Mouse (Mus musculus) liver, adult 2 months (tissue): ENCODE results near the gene Rap1gap2. TPM values are rescaled to one million over a fixed set of nuclear protein-coding genes. Genes with fewer than 3 reads are reported as not detected.

ENCODE experiments used
- DNase-seq: peaks from one replicate; pipeline ENCODE4 v3.0.0-alpha.2; 2011; ENCODE audit warnings: low read depth, low spot score; ENCODE audit errors: extremely low read depth
- H3K27ac ChIP-seq: fragments of 200-500 bp; replicated peaks from 2 replicates; pipeline ENCODE4 v1.5.1; 2012; ENCODE audit warnings: low read depth, mild to moderate bottlenecking, control low read depth, inconsistent platforms, low read length; ENCODE audit not compliant: insufficient read depth
- H3K27me3 ChIP-seq: fragments of 200-500 bp; 2 replicates; pipeline ENCODE4 v1.6.1; 2012; ENCODE audit warnings: mild to moderate bottlenecking, moderate library complexity, low read length, inconsistent platforms; ENCODE audit not compliant: control insufficient read depth, insufficient read depth
- H3K36me3 ChIP-seq: fragments of 200-500 bp; 2 replicates; pipeline ENCODE4 v1.6.1; 2012; ENCODE audit warnings: low read length, inconsistent platforms; ENCODE audit not compliant: control insufficient read depth, insufficient read depth
- H3K4me1 ChIP-seq: fragments of 200-500 bp; 2 replicates; pipeline ENCODE4 v1.6.1; 2011; ENCODE audit warnings: low read length; ENCODE audit not compliant: control insufficient read depth, insufficient read depth
- H3K4me3 ChIP-seq: fragments of 200-500 bp; 2 replicates; pipeline ENCODE4 v1.5.1; 2011; ENCODE audit warnings: low read depth, mild to moderate bottlenecking, control low read depth, low read length, moderate library complexity; ENCODE audit not compliant: insufficient read depth
- H3K79me2 ChIP-seq: fragments of 200-500 bp; 2 replicates; pipeline ENCODE4 v1.6.1; 2012; ENCODE audit warnings: inconsistent platforms, mild to moderate bottlenecking, low read length, moderate library complexity; ENCODE audit not compliant: control insufficient read depth, insufficient read depth
- H3K9ac ChIP-seq: fragments of 200-500 bp; 2 replicates; pipeline ENCODE4 v1.6.1; 2012; ENCODE audit warnings: low read depth, mild to moderate bottlenecking, control low read depth, inconsistent platforms, low read length
- CTCF ChIP-seq: fragments of 200-500 bp; IDR thresholded peaks from 2 replicates; pipeline ENCODE4 v1.5.1; 2011; ENCODE audit warnings: low read depth, low read length, control low read depth
- POLR2A ChIP-seq: fragments of 200-500 bp; IDR thresholded peaks from 2 replicates; pipeline ENCODE4 v1.6.1; 2011; ENCODE audit warnings: low read length, control low read depth; ENCODE audit not compliant: insufficient read depth; ENCODE audit errors: extremely low read depth
- WGBS: fragments of 180-500 bp; shearing (Covaris S2); methylation state at CpG from one replicate; pipeline ENCODE4 v1.1.7; 2018; 5-methylcytosine and 5-hydroxymethylcytosine counted together
- polyA plus RNA-seq: library from polyadenylated mRNA; depleted of rRNA; stranded (reverse); fragments of >200 nt; gene quantifications from 2 replicates; pipeline ENCODE4 v1.2.3, GENCODE M21; 2012
- total RNA-seq: library from RNA; depleted of rRNA; stranded (reverse); fragments of >200 nt; gene quantifications from 2 replicates; pipeline ENCODE4 v1.2.3, GENCODE M21; 2014

Rap1gap2 gene
- total and polyA plus RNA-seq, 2 experiments: 0.46 to 0.48 TPM

DNA sequence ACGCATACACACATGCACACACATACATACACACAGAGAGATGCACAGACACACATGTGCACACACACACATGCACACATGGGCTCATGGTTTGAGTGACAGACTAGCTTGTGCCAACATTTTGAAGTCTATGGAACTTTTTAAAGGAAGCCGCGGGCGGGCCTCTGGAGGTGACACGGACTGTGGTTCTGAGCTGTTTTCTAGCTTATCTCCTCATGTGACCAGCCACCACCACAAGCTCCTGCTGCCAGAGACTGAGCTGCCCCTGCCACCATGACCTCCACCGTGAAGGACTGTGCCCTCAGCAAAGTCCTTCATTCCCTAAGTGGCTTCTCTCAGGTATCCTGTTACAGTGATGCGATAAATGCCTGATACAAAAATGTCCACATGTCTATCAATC lies 76.3 kb downstream of the Rap1gap2 start:
- Histone ChIP-seq H3K79me2 (no peaks in the 10 kb centered on the region), H3K27me3 (no peaks in the 10 kb centered on the region), H3K4me3 (no peak overlapping the region), H3K9ac (no peak overlapping the region), H3K4me1 (no peaks in the 10 kb centered on the region), H3K27ac (no peak overlapping the region), H3K36me3 (no peaks in the 10 kb centered on the region)
- 86% methylated on average over 7 of the region's 7 CpGs for WGBS
- TF ChIP-seq POLR2A (no peak), CTCF (no peak)
- DNase-seq: no peak

GRCm38 (mm10) chr11:74533050-74533449 lies 77.7 kb downstream of the Rap1gap2 start:
- 95% methylated on average over 2 of the region's 2 CpGs for WGBS
- Histone ChIP-seq H3K79me2 (no peaks in the 10 kb centered on the region), H3K27ac (no peak overlapping the region), H3K4me1 (no peaks in the 10 kb centered on the region), H3K4me3 (no peak overlapping the region), H3K36me3 (no peaks in the 10 kb centered on the region), H3K27me3 (no peaks in the 10 kb centered on the region), H3K9ac (no peak overlapping the region)
- TF ChIP-seq POLR2A (no peak), CTCF (no peak)
- no peak for DNase-seq

DNA sequence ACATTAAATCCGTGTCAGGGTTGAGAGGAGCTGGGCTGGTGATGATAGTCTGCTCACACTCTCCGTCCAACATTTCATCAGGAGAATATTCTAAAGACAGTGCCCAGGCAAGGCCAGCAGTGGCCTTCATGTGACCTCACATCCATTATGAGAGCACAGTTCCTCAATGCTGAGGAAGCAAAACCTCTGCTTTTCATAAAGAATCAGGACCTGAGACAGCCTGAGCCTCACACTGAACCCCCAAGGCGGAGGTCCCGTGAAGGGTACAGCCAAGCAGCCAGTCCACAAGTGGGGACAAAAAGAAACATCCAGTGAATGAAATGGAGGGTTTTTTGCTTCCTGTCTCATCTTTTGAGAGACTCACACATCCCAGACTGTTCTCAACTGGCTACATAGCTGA lies 78.3 kb downstream of the Rap1gap2 start:
- WGBS: 71% methylated on average over 4 of the region's 4 CpGs
- no peaks in the 10 kb centered on the region for H3K36me3 ChIP-seq
- DNase-seq: no peak
- no peak overlapping the region for H3K27ac ChIP-seq
- no peaks in the 10 kb centered on the region for H3K27me3 ChIP-seq
- H3K9ac ChIP-seq: no peak overlapping the region
- no peak for TF ChIP-seq CTCF
- TF ChIP-seq POLR2A: no peak
- H3K4me3 ChIP-seq: no peak overlapping the region
- no peaks in the 10 kb centered on the region for H3K79me2 ChIP-seq
- no peaks in the 10 kb centered on the region for H3K4me1 ChIP-seq

DNA sequence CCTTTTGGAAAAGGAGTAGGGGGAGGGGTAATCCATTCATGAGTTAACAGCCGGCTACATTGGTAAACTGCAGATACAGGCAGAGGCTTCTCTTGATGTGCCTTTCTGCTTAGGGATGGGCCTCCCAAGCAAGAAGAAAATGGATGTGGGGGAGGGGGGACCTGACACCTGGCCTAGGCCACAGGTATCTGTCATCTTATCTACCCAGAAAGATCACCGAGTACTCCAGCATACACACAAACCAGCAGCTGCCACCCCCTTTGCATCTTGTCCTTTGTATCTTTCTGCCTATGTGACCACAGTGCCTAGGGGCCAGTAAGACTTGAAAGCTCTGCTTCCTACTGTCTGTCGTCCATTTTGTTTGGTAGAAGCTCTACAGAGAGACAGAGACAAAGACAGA lies 79.0 kb downstream of the Rap1gap2 start:
- Histone ChIP-seq H3K36me3 (no peaks in the 10 kb centered on the region), H3K4me1 (no peaks in the 10 kb centered on the region), H3K27me3 (no peaks in the 10 kb centered on the region), H3K27ac (no peak overlapping the region), H3K4me3 (no peak overlapping the region), H3K9ac (no peak overlapping the region), H3K79me2 (no peaks in the 10 kb centered on the region)
- WGBS: 56% methylated on average over 3 of the region's 3 CpGs
- DNase-seq: no peak
- TF ChIP-seq POLR2A: no peak
- TF ChIP-seq CTCF: no peak

DNA sequence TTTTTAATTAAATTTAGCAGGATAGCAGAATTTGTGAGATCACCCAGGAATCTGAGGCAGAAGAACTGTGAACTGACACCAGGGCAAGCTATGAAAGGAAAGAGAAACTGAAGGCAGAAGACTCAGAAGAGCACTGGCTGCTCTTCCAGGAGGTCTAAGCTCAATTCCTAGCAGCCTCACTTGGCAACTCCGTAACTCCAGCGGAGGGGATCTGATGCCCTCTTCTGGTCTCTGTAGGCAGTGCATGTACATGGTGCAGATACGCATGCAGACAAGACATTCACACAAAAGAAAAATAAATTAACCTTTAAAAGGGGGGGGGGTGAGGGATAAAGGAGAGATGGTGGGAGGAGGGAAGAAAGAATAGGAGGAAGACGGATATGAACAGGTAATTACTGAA lies 80.9 kb downstream of the Rap1gap2 start:
- no peaks in the 10 kb centered on the region for H3K36me3 ChIP-seq
- no peak overlapping the region for H3K9ac ChIP-seq
- DNase-seq: no peak
- no peak overlapping the region for H3K4me3 ChIP-seq
- no peaks in the 10 kb centered on the region for H3K79me2 ChIP-seq
- TF ChIP-seq POLR2A: no peak
- TF ChIP-seq CTCF: peak; percentile 26; the same call in 1 of the 2 replicates
- H3K4me1 ChIP-seq: no peaks in the 10 kb centered on the region
- WGBS: 79% methylated on average over 4 of the region's 4 CpGs
- no peaks in the 10 kb centered on the region for H3K27me3 ChIP-seq
- no peak overlapping the region for H3K27ac ChIP-seq

- Histone ChIP-seq H3K27me3 (no peaks in the 10 kb centered on the region), H3K4me3 (no peak overlapping the region)
- WGBS: 82% methylated on average over 7 of the region's 7 CpGs
Measured at GRCm38 (mm10) chr11:74527555-74527954, 83.2 kb downstream of the Rap1gap2 start.

More at GRCm38 (mm10) chr11:74527555-74527954, 83.2 kb downstream of the Rap1gap2 start:
- Histone ChIP-seq H3K36me3 (no peaks in the 10 kb centered on the region), H3K27ac (no peak overlapping the region), H3K79me2 (no peaks in the 10 kb centered on the region), H3K4me1 (no peaks in the 10 kb centered on the region), H3K9ac (no peak overlapping the region)
- no peak for TF ChIP-seq CTCF
- TF ChIP-seq POLR2A: no peak
- DNase-seq: no peak
